Mouse (Mus musculus) gastrocnemius, adult 2 months (tissue): ENCODE results near the gene Arl2bp. TPM values are rescaled to one million over a fixed set of nuclear protein-coding genes. Genes with fewer than 3 reads are reported as not detected.
A peak's percentile ranks its signal among the peaks of the same experiment; 100 is the strongest.

Experiments
- DNase-seq: peaks from one replicate; pipeline ENCODE4 v3.0.0; 2022
- H3K27ac ChIP-seq: fragments of 200-600 bp; 2 replicates; pipeline ENCODE4 v1.8.1; 2022; ENCODE audit warnings: mild to moderate bottlenecking
- H3K4me3 ChIP-seq: fragments of 200-600 bp; 2 replicates; pipeline ENCODE4 v1.8.1; 2022; ENCODE audit warnings: mild to moderate bottlenecking, moderate library complexity
- CTCF ChIP-seq: fragments of 200-600 bp; IDR thresholded peaks from 2 replicates; pipeline ENCODE4 v1.8.1; 2022; ENCODE audit warnings: antibody characterized with exemption, mild to moderate bottlenecking, moderate library complexity
- intact Hi-C: fragments of 180-260 bp; cut with DNase I; formaldehyde crosslinking; loops from one replicate; pipeline ENCODE4 v1.15.1; 2025
- total RNA-seq, 2 experiments: library from RNA; stranded (reverse); gene quantifications; 2 replicates each; pipeline ENCODE4 v1.2.3; 2021

Arl2bp gene
- total RNA-seq, 2 experiments from 2014 or later: 42.0 to 51.2 TPM

DNA sequence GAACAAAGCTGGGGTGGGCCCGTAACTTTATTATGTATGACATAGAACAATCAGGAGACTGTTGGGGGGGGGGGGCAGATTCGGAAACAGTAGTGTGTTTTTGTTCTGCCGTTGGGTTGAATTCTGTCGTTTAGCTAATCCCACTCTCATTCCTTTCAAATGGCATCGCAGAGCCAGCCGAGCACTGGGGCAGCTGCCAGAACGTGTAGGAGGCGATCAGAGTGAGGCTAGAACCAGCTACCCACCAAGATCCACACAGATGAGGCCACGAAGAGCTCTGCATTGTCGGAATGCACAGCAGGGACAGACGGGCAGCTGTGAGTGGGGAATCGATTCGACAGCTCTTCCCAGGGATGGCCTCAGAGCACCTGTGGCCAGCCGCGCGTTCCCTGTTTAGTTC lies 33.0 kb downstream of the Arl2bp start:
- DNase-seq: no peak
- intact Hi-C loops: no loop called here
- H3K27ac ChIP-seq: no peak overlapping the region
- no peak overlapping the region for H3K4me3 ChIP-seq
- no peak for TF ChIP-seq CTCF

DNA sequence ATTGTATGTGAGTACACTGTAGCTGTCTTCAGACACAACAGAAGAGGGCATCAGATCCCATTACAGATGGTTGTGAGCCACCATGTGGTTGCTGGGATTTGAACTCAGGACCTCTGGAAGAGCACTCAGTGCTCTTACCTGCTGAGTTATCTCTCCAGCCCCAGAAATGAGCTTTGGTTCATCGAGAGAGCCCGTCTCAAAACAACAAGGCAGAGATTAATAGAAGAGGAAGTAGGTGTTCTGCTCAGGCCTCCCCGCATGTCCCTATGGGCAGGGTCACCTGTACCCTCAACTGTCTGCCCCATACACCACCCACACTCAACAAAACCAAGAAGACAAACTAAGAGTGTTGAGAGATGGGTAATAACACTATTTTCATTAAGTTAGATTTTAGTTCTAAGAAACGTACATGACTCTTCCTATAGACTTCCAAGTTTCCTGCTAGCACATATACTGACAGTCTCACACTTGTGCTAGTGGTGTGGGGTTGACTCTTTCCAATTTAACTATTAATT lies 34.1 kb downstream of the Arl2bp start:
- no peak for TF ChIP-seq CTCF
- no peak for DNase-seq
- intact Hi-C loops: loop anchor here (5.0 to 10.0 kb wide), 3 partner anchors 33 to 208 kb away; partner anchors contain the start of gene Arl2bp
- H3K27ac ChIP-seq: no peak overlapping the region
- no peak overlapping the region for H3K4me3 ChIP-seq

DNA sequence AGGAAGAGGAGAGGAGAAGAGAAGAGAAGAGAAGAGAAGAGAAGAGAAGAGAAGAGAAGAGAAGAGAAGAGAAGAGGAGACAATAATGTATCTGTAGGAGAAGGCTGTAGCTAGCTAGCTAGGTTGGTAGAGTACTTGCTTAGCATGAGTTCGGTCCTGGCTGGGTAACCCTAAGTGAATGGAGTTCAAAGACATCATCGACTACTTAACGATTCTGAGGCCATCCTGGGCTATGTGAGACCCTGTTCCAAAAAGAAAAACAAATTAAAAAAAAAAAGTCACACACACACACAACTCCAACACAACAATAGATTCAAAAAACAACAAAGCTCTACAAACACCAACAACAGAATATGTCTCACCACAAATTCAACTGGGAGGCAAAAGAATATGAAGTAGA lies 35.8 kb downstream of the Arl2bp start:
- intact Hi-C loops: loop anchor here (2.0 to 10.0 kb wide), 4 partner anchors 35 to 210 kb away; partner anchors contain the start of gene Arl2bp
- no peak for TF ChIP-seq CTCF
- Histone ChIP-seq H3K4me3 (no peak overlapping the region; the same call in 1 of the 2 replicates), H3K27ac (no peak overlapping the region)
- DNase-seq: no peak

DNA sequence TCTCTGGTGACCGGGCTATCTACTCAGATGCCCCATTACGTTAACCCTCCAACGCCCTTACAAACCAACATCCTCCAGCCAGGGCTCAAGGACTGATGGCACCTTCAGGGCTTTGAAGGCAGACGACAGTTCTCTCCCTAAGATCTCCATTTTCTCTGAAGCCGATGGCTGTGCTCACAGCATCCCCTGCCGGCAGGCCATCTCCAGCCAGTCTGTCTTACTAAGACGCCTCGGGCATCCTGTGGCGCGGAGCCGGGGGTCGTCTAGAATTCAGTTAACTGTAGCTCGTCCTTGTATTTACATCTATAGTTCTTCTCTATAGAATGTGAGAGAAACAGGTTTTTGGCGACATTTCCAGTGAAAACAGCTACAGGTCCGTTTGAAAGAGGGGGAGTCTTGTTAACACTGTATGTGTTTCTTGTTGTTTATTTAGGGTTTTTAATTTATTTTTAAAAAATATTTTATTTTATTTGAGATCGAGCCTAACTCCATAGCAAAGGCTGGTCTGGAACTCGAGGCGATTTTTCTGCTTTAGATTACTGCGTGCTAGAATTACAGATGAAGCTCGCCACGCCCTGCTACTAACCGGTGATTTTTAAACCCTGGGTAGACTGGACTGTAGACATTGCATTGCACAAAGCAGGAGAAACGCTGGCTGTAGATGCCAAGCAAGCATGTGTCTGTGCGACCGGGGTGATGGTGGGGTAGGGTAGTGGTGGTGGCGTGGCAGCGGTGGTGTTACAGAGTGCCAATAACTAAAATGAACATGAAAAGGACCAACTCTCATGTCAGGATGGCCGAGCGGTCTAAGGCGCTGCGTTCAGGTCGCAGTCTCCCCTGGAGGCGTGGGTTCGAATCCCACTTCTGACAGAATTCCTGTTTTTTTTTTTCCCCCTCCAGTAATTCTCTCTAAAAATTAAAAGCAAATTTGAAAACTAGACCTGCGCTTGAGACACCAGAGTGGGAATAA lies 36.7 kb downstream of the Arl2bp start:
- intact Hi-C loops: loop anchor here (2.0 to 10.0 kb wide), 4 partner anchors 36 to 211 kb away; partner anchors contain the start of gene Arl2bp
- DNase-seq: peak; percentile 87
- H3K27ac ChIP-seq: peak overlapping the region; percentile 70
- H3K4me3 ChIP-seq: peak overlapping the region; percentile 76
- no peak; the same call in none of the 2 replicates for TF ChIP-seq CTCF

DNA sequence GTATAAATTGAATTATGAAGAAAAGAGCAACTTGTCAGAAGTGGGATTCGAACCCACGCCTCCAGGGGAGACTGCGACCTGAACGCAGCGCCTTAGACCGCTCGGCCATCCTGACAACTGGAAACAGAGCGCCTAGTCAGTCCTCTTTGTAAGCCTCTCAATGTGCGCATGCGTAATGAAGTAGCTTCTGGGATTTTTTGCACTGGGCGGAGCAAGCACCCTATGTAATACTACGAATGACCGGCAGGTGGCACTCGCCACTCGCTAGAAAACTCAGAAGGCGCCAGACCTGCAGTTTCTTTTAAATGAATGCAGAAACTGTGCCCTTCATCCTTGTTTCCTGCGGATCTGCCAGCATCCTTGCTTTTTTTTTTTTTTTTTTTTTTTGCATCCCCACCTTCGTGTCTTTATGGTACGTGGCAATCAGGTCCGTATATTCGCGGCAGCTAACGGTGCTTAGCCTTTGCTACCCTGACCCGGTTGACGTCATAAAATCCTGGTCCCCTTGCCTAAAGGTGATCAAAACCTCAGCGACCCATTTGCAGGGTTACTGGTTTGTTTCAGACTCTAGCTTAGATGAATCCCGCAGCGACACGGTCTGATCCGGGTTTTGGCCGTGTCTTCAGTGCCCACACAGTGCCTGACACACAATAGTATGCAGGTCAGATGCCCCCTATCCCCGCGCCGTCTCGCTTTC lies 37.7 kb downstream of the Arl2bp start:
- intact Hi-C loops: loop anchor here (1.0 to 10.0 kb wide), 6 partner anchors 37 to 212 kb away; partner anchors contain the start of genes Arl2bp, Fam192a and Rspry1
- peak; percentile 89 for TF ChIP-seq CTCF

DNA sequence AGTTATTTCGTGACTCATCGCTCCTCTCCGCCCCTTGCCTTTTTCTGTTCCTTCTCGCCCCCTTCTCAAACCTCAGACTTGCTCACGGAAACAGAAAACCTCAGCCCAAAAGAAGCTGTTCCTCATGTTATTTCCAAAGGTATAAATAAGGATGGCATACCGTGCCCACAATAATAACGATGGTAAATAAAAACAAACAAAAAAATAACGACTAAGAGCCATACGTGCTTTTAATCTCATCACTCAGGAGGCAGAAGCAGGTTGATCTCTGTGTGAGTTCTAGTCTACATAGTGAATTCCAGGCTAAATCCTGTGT lies 38.2 kb downstream of the Arl2bp start:
- intact Hi-C loops: loop anchor here (1.0 to 10.0 kb wide), 5 partner anchors 37 to 212 kb away; partner anchors contain the start of genes Arl2bp, Fam192a and Rspry1
- Histone ChIP-seq H3K4me3 (peak overlapping the region; percentile 68), H3K27ac (peak overlapping the region; percentile 10; the same call in 1 of the 2 replicates)
- no peak for DNase-seq
- TF ChIP-seq CTCF: no peak

More for the DNA sequence above, 37.7 kb downstream of the Arl2bp start:
- Histone ChIP-seq H3K4me3 (peak overlapping the region; percentile 76), H3K27ac (peak overlapping the region; percentile 10; the same call in 1 of the 2 replicates)
- DNase-seq: peak; percentile 93

DNA sequence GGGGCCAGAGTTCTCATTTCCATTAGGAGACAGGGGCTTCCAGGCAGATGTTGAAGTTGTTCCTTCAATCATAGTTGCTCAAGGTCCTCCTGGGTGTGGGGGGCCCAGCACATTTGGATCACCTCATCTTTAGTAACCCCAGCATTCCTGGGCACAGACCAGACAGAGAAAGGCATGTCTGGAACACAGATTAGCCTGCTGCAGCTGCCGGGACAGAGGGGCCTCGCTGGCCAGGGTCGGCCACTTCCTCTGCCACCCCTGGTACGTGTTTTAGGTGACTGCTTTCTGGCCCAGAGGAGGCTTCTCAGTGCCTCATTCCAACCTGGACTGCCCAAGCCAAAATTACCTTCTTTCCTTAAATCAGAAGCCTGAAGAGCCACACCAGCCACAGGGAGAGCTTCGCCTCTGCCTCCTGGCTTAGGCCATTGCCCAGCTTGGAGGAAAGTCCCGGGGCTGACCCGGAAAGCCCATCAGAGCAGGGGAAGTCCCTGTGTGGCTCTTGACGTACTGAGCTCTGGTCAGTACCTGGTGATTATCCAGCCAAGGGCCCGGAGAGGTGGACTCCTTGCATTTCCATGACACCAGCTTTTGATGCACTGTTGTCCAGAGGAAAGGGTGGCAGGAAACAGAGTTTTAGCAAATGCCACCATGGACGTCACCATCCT lies 39.3 kb downstream of the Arl2bp start:
- TF ChIP-seq CTCF: no peak
- intact Hi-C loops: loop anchor here (2.0 to 10.0 kb wide), 2 partner anchors 105 to 199 kb away; partner anchors contain the start of genes Fam192a and Rspry1
- Histone ChIP-seq H3K27ac (peak overlapping the region; percentile 43), H3K4me3 (no peak overlapping the region)
- DNase-seq: no peak

DNA sequence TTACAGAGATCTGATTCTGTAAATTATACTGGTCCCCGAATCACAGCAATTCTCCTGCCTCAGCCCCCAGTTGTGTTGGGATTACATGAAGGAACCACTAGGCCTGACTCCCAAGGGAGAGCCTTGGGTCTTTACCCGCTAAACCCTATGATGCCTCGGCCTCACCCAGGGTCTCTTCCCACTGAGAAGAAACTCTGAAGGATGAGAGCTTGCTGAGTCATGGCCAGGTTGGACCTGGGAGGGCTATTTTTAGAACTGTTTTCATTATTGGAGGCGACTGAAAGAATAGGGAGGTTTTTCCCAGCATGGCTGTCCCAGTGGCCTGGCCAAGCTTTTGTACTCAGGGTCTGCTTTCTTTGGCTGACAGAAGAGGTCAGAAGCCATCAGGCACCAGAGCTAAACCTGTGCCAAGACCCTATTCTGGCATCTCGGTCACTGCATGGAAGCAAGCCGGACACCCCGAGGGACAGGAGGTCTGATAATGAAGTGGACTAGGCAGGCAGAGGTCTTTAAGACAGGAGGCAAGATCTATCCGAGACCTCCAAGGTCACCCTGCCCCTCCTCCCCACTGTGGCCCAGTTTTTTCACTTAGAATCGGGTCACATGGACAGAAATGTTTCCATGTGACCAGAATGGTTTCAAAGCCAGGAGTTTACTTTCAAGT lies 40.5 kb downstream of the Arl2bp start:
- no peak for DNase-seq
- intact Hi-C loops: loop anchor here (10.0 kb wide), 1 partner anchor 198 kb away; no protein-coding TSS in a partner anchor
- TF ChIP-seq CTCF: no peak
- no peak overlapping the region for H3K4me3 ChIP-seq
- H3K27ac ChIP-seq: peak overlapping the region; percentile 53

DNA sequence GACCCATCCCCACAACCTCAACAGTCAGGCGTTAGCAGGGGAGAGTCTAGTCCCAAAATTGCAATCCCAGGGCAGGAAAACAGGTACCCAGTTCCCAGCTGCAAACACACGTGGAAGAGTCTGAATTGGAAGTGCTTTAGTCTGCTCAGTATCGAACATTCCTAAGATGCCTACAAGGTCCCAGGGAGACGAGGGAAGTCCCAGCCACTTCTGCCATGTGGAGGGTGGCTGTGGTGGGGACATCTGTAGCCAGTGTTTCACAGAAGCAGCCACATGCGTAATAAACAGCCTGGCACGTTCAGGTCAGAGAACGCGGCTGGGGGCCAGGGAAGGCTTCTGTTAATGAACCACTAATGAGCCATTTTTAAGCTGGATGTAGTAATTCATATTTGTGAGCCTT lies 43.9 kb downstream of the Arl2bp start:
- no peak overlapping the region for H3K4me3 ChIP-seq
- no peak for DNase-seq
- no peak overlapping the region for H3K27ac ChIP-seq
- TF ChIP-seq CTCF: no peak
- intact Hi-C loops: no loop called here

DNA sequence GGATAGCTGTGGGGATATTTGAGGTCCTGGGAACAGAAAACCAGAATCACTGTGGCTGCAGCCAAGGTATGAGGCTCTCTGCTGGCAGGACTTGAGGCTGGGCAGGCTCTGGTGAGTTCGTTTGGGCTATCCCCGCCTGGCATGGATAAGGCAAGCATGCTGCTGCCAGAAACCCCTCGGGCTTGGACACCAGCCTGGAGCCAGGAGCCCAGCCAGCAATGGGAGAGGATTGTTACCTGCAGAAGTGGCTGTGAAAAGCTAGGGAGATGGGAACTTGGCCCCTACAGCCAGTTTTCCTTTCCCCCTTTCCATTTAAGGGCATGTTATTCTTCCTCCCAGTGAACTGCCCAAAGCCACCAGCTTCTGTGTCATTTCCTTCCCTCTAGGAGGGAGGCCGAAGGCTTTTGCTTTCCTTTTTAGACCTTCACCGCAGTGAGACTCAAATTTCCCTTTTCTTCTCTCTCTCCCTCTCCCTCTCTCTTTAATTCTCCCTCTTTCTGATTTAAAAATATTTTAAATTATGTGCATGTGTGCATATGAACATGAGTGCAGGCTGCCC lies 44.8 kb downstream of the Arl2bp start:
- peak; percentile 45 for DNase-seq
- intact Hi-C loops: no loop called here
- Histone ChIP-seq H3K27ac (peak overlapping the region; percentile 76), H3K4me3 (peak overlapping the region; percentile 50)
- TF ChIP-seq CTCF: no peak

DNA sequence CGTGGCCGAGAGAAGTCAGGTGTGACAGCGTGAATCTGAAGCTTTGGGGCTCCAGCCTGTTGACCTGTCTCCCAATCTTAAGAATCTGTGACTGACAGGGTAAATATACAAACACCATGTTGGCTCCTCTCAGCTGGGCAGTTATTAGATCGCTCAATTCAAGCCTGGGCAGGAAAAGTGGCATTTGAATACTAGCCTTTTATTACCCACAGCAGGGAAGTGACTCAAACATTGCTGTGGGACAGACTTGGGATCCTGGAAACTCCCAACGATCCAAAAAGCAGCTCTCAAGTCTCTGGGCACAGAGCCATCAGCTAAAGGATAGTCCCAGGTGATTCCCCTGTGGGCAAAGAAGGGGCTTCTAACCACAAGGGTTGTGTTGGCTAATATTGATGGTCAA lies 48.2 kb downstream of the Arl2bp start:
- no peak for DNase-seq
- Histone ChIP-seq H3K27ac (0 out of 2 replicates have a peak overlapping the region, but pooled peaks have one; percentile 16), H3K4me3 (no peak overlapping the region)
- no peak for TF ChIP-seq CTCF
- intact Hi-C loops: no loop called here
